1 mouse cellular context compared by ENCODE assay signal in the genomic region with DNA sequence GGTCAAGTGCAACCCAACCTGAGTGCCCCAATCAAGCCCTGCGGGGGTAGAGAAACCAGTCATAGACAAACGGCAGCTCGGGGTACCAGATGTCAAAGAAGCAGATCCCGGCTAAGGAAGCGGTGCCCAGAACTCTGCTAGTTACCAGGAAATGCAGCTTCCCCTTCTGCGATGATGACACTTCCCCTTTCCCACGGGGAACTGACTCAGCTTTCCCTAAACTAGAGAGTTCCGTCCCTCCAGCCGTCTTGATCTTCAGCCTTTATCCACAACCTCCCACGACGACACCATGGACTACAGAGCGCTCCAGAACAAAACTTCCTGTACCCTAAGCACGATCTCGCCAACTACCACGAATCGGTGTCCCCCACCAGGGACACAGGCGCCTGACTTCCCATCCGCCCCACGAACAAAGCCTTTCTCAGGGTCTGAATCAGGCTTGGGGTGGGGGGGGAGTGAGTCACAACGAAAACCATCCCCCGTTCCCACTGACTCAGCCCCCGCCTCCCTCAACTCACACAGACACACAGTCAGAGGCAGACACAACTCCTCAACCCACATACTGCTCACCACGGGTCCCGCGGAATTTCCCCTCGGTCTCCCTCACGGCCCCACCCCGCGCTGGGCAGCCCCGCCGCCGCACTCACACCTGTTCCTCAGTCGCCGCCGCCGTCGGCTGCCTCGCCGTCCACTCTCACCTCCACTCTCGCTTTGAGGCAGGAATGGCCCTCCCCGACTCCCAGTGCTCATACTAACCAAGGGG.
TF ChIP-seq lines count a peak whose summit lies in the region.

No protein-coding gene starts in this region.

TF ChIP-seq in CH12.LX, 34 proteins besides CTCF, POLR2A, EP300 and RAD21 (continued from another document):
- TF ChIP-seq NRF1 (IDR thresholded peaks at IDR 0.05; ENCODE audit: low read depth, low read length) (0 out of 2 replicates have a peak, but pooled peaks have one; percentile 29), BHLHE40 (IDR thresholded peaks at IDR 0.05; ENCODE audit: low read depth, low read length) (peak; percentile 88), IRF4 (IDR thresholded peaks at IDR 0.05; ENCODE audit: low read depth, low read length) (peak; percentile 92), POLR2AphosphoS2 (IDR thresholded peaks at IDR 0.05; ENCODE audit: low read depth, low read length) (no peak), TBP (conservative IDR thresholded peaks at IDR 0.05; ENCODE audit: low read depth, low read length) (peak; percentile 46; the same call in 1 of the 2 replicates), TCF12 (IDR thresholded peaks at IDR 0.05; ENCODE audit: low read depth, low read length) (peak; percentile 93), CHD2 (IDR thresholded peaks at IDR 0.05; ENCODE audit: low read length) (peak; percentile 25; the same call in 1 of the 2 replicates), MYC (IDR thresholded peaks at IDR 0.05; ENCODE audit: low read depth, low read length) (0 out of 2 replicates have a peak, but pooled peaks have one; percentile 28), JUND (conservative IDR thresholded peaks at IDR 0.05; ENCODE audit: low read depth, low read length) (0 out of 2 replicates have a peak, but pooled peaks have one; percentile 15), USF1 (IDR thresholded peaks at IDR 0.05; ENCODE audit: low read depth, low read length) (no peak), CHD1 (IDR thresholded peaks at IDR 0.05; ENCODE audit: low read depth, low read length) (no peak), ETS1 (conservative IDR thresholded peaks at IDR 0.05; ENCODE audit: low read depth, low read length) (peak; percentile 88), SMC3 (IDR thresholded peaks at IDR 0.05; ENCODE audit: low read depth, low read length) (no peak)
